Mouse (Mus musculus): Measurements from ENCODE around the gene Trim14. TPM values are rescaled to one million over a fixed set of nuclear protein-coding genes. Genes with fewer than 3 reads are reported as not detected.
A peak's percentile ranks its signal among the peaks of the same experiment; 100 is the strongest.

Gene Trim14
- polyA plus RNA-seq, 1 experiment from 2014 or later, result 2.2 TPM

- 11% methylated on average over 16 of the region's 16 CpGs for WGBS
- DNase-seq (ENCODE audit: low spot score), result no peak
- H3K4me3 ChIP-seq (replicated peaks; ENCODE audit: low read length), result peak overlapping the region; percentile 39
- 0 out of 2 replicates have a peak, but pooled peaks cover 3% of the 10 kb centered on the region for H3K4me1 ChIP-seq (replicated peaks; ENCODE audit: control insufficient read depth, insufficient read depth, low read length)
- H3K27ac ChIP-seq, result no peak overlapping the region
- peak overlapping the region; percentile 58 for H3K4me2 ChIP-seq (replicated peaks)
- no peaks in the 10 kb centered on the region for H3K9me3 ChIP-seq (ENCODE audit: control insufficient read depth, low read length)
- ATAC-seq (ENCODE audit: low FRiP score), result no peak
- H3K27me3 ChIP-seq (ENCODE audit: control insufficient read depth, insufficient read depth, low read length), result peaks cover 54% of the 10 kb centered on the region
- no peaks in the 10 kb centered on the region for H3K36me3 ChIP-seq (replicated peaks; ENCODE audit: control insufficient read depth, insufficient read depth)
- peak overlapping the region; percentile 50; the same call in 1 of the 2 replicates for H3K9ac ChIP-seq
Measured at GRCm38 (mm10) chr4:46535094-46535830, 679 bp downstream of the Trim14 start.

DNA sequence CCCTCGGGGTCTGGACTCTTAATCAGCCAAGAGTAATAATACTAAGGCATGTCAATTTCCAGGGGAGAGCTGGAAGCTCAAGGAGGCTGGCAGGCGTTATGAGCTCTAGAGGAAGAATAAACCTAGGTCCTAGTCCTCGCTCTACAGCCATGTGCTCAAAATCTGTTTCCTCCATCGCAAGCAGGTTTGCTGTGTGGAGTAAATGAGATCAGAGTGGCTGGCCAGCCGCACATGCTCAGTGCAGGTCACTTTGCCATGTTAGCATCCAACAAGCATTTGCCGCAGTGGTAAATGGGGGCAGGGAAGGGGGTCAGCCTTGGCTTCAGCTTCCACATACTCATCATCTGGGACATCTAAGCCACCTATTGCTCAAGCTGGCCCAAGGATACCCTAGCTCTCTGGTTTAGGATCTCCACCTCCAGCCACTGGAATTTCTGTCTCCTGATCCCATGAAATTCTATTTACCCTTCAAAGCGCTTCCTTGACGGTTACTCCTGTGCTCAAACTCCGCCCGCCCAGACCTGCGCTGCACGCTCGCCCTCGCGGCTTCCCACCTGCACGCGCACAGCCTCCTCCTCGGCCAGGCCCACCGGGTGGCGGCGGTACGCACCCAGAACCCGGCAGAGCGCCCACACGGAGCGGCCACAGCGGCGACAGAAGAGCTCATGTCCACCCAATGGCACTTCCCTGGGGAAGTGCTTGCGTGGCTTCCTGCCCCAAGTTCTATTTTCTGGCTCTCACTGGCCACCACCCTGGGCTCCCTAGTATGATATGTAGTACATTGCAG is 1.8 kb downstream of the Trim14 start:
- H3K4me3 ChIP-seq (replicated peaks; ENCODE audit: low read length), result peak overlapping the region; percentile 24
- H3K27ac ChIP-seq, result no peak overlapping the region
- H3K4me2 ChIP-seq (replicated peaks), result peak overlapping the region; percentile 52
- DNase-seq (ENCODE audit: low spot score), result no peak
- no peaks in the 10 kb centered on the region for H3K9me3 ChIP-seq (ENCODE audit: control insufficient read depth, low read length)
- no peak for ATAC-seq (ENCODE audit: low FRiP score)
- H3K27me3 ChIP-seq (ENCODE audit: control insufficient read depth, insufficient read depth, low read length), result peaks cover 54% of the 10 kb centered on the region
- peak overlapping the region; percentile 5; the same call in 1 of the 2 replicates for H3K9ac ChIP-seq
- H3K4me1 ChIP-seq (replicated peaks; ENCODE audit: control insufficient read depth, insufficient read depth, low read length), result 0 out of 2 replicates have a peak, but pooled peaks cover 3% of the 10 kb centered on the region
- 10% methylated on average over 29 of the region's 29 CpGs for WGBS
- H3K36me3 ChIP-seq (replicated peaks; ENCODE audit: control insufficient read depth, insufficient read depth), result no peaks in the 10 kb centered on the region

- ATAC-seq (ENCODE audit: low FRiP score) (no peak), DNase-seq (ENCODE audit: low spot score) (no peak)
- no peak overlapping the region for H3K27ac ChIP-seq
- peaks cover 54% of the 10 kb centered on the region for H3K27me3 ChIP-seq (ENCODE audit: control insufficient read depth, insufficient read depth, low read length)
- no peak overlapping the region for H3K4me3 ChIP-seq (replicated peaks; ENCODE audit: low read length)
- no peak overlapping the region for H3K4me2 ChIP-seq (replicated peaks)
- no peaks in the 10 kb centered on the region for H3K36me3 ChIP-seq (replicated peaks; ENCODE audit: control insufficient read depth, insufficient read depth)
- H3K9ac ChIP-seq, result no peak overlapping the region
- H3K4me1 ChIP-seq (replicated peaks; ENCODE audit: control insufficient read depth, insufficient read depth, low read length), result 0 out of 2 replicates have a peak, but pooled peaks cover 3% of the 10 kb centered on the region
- WGBS, result 75% methylated on average over 7 of the region's 7 CpGs
- H3K9me3 ChIP-seq (ENCODE audit: control insufficient read depth, low read length), result no peaks in the 10 kb centered on the region
Measured at GRCm38 (mm10) chr4:46532926-46533325, 3.0 kb downstream of the Trim14 start.

DNA sequence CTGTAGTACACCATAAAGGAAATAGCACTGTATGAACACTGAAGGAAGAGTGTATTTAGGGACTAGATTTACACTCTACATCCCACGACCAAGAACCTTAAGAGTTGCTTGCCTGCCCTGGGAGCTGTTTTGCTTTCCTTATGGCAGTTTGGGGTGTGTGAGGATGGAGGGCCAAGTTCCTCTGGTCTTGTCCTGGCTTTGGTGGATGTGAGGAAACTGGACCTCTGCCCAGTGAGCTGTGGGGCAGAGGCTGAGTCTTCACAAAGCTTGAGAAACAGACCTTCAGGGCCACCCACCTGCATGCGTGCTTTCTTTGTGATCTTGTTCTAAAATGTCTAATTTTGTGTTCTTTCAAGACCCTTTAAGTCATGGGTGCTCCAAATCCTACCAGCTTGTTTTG is 3.4 kb downstream of the Trim14 start:
- H3K27me3 ChIP-seq (ENCODE audit: control insufficient read depth, insufficient read depth, low read length), result peaks cover 52% of the 10 kb centered on the region
- 84% methylated on average over 2 of the region's 2 CpGs for WGBS

DNA sequence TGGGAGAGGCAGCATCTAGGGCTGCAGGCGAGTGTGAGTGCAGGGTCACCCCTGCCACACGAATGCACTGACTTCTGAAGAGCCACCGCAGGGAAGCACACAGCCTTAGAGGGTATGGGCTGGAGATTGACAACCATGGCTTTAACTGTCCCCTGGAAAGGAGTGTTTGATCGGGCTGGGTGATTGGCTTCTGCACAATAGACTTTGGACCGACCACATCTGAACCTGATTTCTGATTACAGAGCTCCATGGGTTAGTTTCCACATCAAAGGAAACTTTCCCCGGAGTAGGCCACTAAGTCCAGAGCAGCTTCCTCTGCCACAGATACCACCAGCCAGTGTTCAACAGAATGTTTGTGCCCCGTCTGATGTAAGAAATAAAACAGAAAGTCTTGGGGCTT is 6.2 kb downstream of the Trim14 start:
- no peak for DNase-seq (ENCODE audit: low spot score)
- no peak for ATAC-seq (ENCODE audit: low FRiP score)
- 49% methylated on average over 7 of the region's 7 CpGs for WGBS
- H3K4me3 ChIP-seq (replicated peaks; ENCODE audit: low read length), result no peak overlapping the region
- no peak overlapping the region for H3K9ac ChIP-seq
- no peak overlapping the region for H3K27ac ChIP-seq
- H3K9me3 ChIP-seq (ENCODE audit: control insufficient read depth, low read length), result no peaks in the 10 kb centered on the region
- no peak overlapping the region for H3K4me2 ChIP-seq (replicated peaks)
- H3K4me1 ChIP-seq (replicated peaks; ENCODE audit: control insufficient read depth, insufficient read depth, low read length), result no peaks in the 10 kb centered on the region
- no peaks in the 10 kb centered on the region for H3K36me3 ChIP-seq (replicated peaks; ENCODE audit: control insufficient read depth, insufficient read depth)
- peaks cover 24% of the 10 kb centered on the region for H3K27me3 ChIP-seq (ENCODE audit: control insufficient read depth, insufficient read depth, low read length)

More for the DNA sequence above, 3.4 kb downstream of the Trim14 start:
- Histone ChIP-seq H3K4me2 (replicated peaks) (no peak overlapping the region), H3K4me3 (replicated peaks; ENCODE audit: low read length) (no peak overlapping the region), H3K36me3 (replicated peaks; ENCODE audit: control insufficient read depth, insufficient read depth) (no peaks in the 10 kb centered on the region), H3K9me3 (ENCODE audit: control insufficient read depth, low read length) (no peaks in the 10 kb centered on the region), H3K4me1 (replicated peaks; ENCODE audit: control insufficient read depth, insufficient read depth, low read length) (0 out of 2 replicates have a peak, but pooled peaks cover 3% of the 10 kb centered on the region), H3K9ac (no peak overlapping the region), H3K27ac (no peak overlapping the region)
- DNase-seq (ENCODE audit: low spot score), result no peak
- ATAC-seq (ENCODE audit: low FRiP score), result no peak

DNA sequence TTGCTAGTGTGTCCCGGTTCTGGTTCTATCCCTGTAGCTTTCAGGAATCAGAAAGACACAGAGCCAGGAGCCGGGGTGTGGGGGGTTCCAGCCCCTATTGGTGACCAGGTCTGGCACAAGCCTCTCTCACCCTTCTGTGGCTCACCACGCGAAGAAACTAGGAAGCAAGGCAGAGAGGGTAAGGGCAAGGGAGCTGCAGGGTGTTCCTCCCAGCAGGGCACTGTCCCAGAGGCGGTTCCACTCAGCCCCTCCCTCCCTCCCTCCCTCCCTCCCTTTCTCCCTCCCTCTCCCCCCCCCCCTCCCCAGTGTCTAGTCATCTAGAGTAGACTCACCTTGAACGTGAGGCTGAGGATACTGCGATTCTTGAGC is 8.4 kb downstream of the Trim14 start:
- H3K27ac ChIP-seq, result no peak overlapping the region
- ATAC-seq (ENCODE audit: low FRiP score) (no peak), DNase-seq (ENCODE audit: low spot score) (no peak)
- H3K9ac ChIP-seq, result no peak overlapping the region
- H3K4me3 ChIP-seq (replicated peaks; ENCODE audit: low read length), result no peak overlapping the region
- no peaks in the 10 kb centered on the region for H3K9me3 ChIP-seq (ENCODE audit: control insufficient read depth, low read length)
- H3K27me3 ChIP-seq (ENCODE audit: control insufficient read depth, insufficient read depth, low read length), result 0 out of 2 replicates have a peak, but pooled peaks cover 3% of the 10 kb centered on the region
- WGBS, result 1% methylated on average over 7 of the region's 7 CpGs
- no peaks in the 10 kb centered on the region for H3K4me1 ChIP-seq (replicated peaks; ENCODE audit: control insufficient read depth, insufficient read depth, low read length)
- no peaks in the 10 kb centered on the region for H3K36me3 ChIP-seq (replicated peaks; ENCODE audit: control insufficient read depth, insufficient read depth)
- peak overlapping the region; percentile 44 for H3K4me2 ChIP-seq (replicated peaks)

DNA sequence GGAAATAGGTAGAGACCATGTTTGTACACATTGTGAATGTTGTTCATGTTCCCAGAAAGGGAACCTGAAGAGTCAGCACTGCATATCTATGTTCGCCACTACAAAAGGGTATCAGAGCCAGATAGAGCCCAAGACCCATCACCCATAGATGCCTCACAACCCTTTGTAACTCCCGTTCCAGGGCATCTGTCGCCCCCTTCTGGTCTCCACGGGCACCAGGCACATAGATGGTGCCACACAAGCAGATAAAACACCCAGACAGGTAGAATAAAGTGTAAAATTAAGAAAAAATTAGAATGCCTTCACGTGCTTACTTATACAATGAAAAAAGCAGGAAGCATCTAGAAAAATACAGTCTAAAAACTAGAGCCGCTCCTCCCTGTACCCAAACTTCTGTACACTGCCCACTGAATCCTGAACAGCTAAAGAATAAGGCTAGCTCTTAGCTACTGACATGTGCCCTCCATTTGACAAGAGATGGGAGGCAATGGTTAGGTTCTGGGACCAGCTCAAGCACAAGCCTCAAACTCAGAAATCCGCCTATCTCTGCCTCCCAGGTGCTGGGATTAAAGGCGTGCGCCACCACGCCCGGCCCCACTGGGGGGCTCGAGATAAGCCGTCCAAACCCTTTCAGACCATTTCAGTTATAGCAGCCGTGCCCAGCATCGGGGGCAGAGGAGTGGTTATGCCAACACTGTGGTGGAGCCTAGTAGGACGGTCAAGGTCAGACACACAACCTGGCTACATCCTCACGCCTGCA is 9.0 kb downstream of the Trim14 start:
- Histone ChIP-seq H3K9me3 (ENCODE audit: control insufficient read depth, low read length) (no peaks in the 10 kb centered on the region), H3K27me3 (ENCODE audit: control insufficient read depth, insufficient read depth, low read length) (no peaks in the 10 kb centered on the region), H3K4me1 (replicated peaks; ENCODE audit: control insufficient read depth, insufficient read depth, low read length) (no peaks in the 10 kb centered on the region), H3K36me3 (replicated peaks; ENCODE audit: control insufficient read depth, insufficient read depth) (no peaks in the 10 kb centered on the region), H3K27ac (no peak overlapping the region), H3K9ac (no peak overlapping the region), H3K4me3 (replicated peaks; ENCODE audit: low read length) (no peak overlapping the region), H3K4me2 (replicated peaks) (peak overlapping the region; percentile 44)
- DNase-seq (ENCODE audit: low spot score) (no peak), ATAC-seq (ENCODE audit: low FRiP score) (no peak)
- WGBS, result 39% methylated on average over 17 of the region's 17 CpGs

DNA sequence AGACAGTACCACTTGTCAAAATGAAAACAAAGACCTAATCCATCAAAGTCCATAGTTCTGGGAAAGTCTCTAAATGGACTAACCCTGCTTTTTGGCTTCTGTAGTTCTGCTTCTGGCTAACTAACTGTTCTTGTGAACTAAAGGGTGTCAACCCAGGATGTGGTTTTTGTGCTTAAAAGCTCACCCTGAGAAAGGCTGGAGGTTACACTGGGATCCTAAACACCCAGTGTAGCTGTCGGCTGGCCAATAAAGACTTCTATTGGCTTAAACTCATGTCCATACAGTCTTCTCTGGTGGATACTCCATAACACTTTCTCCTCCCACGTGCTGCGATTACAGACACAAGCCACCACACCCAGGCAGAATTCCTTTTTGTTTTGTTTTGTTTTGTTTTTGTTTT is 9.7 kb downstream of the Trim14 start:
- Histone ChIP-seq H3K27me3 (ENCODE audit: control insufficient read depth, insufficient read depth, low read length) (no peaks in the 10 kb centered on the region), H3K4me3 (replicated peaks; ENCODE audit: low read length) (no peak overlapping the region), H3K4me2 (replicated peaks) (no peak overlapping the region), H3K36me3 (replicated peaks; ENCODE audit: control insufficient read depth, insufficient read depth) (no peaks in the 10 kb centered on the region), H3K27ac (no peak overlapping the region), H3K4me1 (replicated peaks; ENCODE audit: control insufficient read depth, insufficient read depth, low read length) (no peaks in the 10 kb centered on the region), H3K9ac (no peak overlapping the region), H3K9me3 (ENCODE audit: control insufficient read depth, low read length) (no peaks in the 10 kb centered on the region)
- no peak for DNase-seq (ENCODE audit: low spot score)
- no peak for ATAC-seq (ENCODE audit: low FRiP score)
- WGBS, result 90% methylated on average over 3 of the region's 3 CpGs

DNA sequence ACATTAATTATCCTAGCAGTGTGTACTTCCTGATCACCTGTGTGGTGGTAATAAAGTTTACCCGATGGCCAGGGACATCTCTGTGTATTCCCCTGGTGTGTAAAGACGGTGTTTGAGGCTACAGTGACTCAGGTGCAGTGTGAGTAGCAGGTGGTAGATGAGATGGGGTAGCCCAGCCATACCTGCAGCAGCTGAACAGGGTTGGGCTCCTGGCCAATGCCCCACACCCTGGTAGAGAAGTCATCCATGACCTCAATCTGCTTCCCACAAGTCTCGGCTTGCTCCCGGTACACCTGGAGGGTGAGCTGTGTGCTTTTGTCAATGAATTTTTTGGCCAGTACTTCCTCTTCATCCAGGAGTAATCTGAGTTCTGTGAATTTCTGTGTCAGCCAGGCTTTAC is 12.6 kb downstream of the Trim14 start:
- Histone ChIP-seq H3K36me3 (replicated peaks; ENCODE audit: control insufficient read depth, insufficient read depth) (no peaks in the 10 kb centered on the region), H3K4me1 (replicated peaks; ENCODE audit: control insufficient read depth, insufficient read depth, low read length) (no peaks in the 10 kb centered on the region), H3K4me2 (replicated peaks) (no peak overlapping the region), H3K4me3 (replicated peaks; ENCODE audit: low read length) (no peak overlapping the region), H3K9ac (no peak overlapping the region), H3K9me3 (ENCODE audit: control insufficient read depth, low read length) (no peaks in the 10 kb centered on the region), H3K27ac (no peak overlapping the region), H3K27me3 (ENCODE audit: control insufficient read depth, insufficient read depth, low read length) (no peaks in the 10 kb centered on the region)
- DNase-seq (ENCODE audit: low spot score), result no peak
- WGBS, result 88% methylated on average over 4 of the region's 4 CpGs
- ATAC-seq (ENCODE audit: low FRiP score), result no peak
